9 mouse cellular contexts compared by ENCODE assay signal in the genomic region with DNA sequence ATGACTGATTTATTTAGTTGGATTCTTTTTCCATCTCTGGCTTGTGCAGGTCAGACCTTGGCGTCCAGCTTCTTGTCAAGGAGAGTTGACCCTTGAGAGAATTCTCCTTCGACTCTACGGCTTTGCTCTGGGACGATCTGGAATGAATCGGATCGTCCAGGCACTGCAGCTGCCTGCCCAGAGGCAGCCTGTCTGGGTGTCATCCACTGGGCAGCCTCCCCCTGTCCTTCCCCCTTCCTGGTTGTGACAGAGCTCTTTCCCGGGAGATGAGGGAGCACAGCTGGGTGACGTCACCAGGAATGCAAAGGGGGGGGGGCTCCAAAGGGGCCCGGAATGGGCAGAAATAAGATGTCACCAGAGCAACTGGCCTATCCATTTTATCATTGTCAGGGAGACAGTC.
DNase-seq lines count a peak whose midpoint lies in the region; ATAC-seq lines count a peak whose summit lies in the region.
"Had no signal": no experiment of that assay in that cellular context is flagged by ENCODE, and none has a peak within 500 bp of the region (broad histone marks: within the 10 kb centered on the region; RNA-seq: fewer than 3 reads in every experiment).

No protein-coding gene starts in this region.

- ATAC-seq in forebrain, embryonic 15.5 days (replicated peaks), result no peak
- ATAC-seq in hindbrain, embryonic 14.5 days (ENCODE audit: low FRiP score), result no peak
- no peak for ATAC-seq in neural tube, embryonic 12.5 days (ENCODE audit: low FRiP score, low read depth)

- no peaks in the 10 kb centered on the region for H3K9me3 ChIP-seq in forebrain, embryonic 10.5 days
- no peaks in the 10 kb centered on the region for H3K9me3 ChIP-seq in forebrain, embryonic 15.5 days
- no peaks in the 10 kb centered on the region for H3K9me3 ChIP-seq in hindbrain, embryonic 14.5 days (ENCODE audit: control insufficient read depth, low read length)
- H3K9me3 ChIP-seq in neural tube, embryonic 12.5 days, result no peaks in the 10 kb centered on the region

- WGBS in forebrain, embryonic 10.5 days, result 14% methylated on average over 9 of the region's 9 CpGs
- WGBS in forebrain, embryonic 15.5 days, result 20% methylated on average over 9 of the region's 9 CpGs
- 13% methylated on average over 9 of the region's 9 CpGs for WGBS in hindbrain, embryonic 14.5 days
- WGBS in neural tube, embryonic 12.5 days, result 18% methylated on average over 9 of the region's 9 CpGs

- no peak overlapping the region for H3K9ac ChIP-seq in forebrain, embryonic 15.5 days (replicated peaks)
- no peak overlapping the region for H3K9ac ChIP-seq in hindbrain, embryonic 14.5 days
- no peak overlapping the region for H3K9ac ChIP-seq in neural tube, embryonic 12.5 days

- H3K4me3 ChIP-seq in forebrain, embryonic 10.5 days, result 0 out of 2 replicates have a peak overlapping the region, but pooled peaks have one; percentile 12
- H3K4me3 ChIP-seq in forebrain, embryonic 15.5 days, result no peak overlapping the region
- no peak overlapping the region for H3K4me3 ChIP-seq in hindbrain, embryonic 14.5 days (replicated peaks; ENCODE audit: low read length)
- H3K4me3 ChIP-seq in neural tube, embryonic 12.5 days, result no peak overlapping the region

- no peak overlapping the region; the same call in 1 of the 2 replicates for H3K27ac ChIP-seq in forebrain, embryonic 10.5 days
- H3K27ac ChIP-seq in forebrain, embryonic 15.5 days (replicated peaks), result no peak overlapping the region
- no peak overlapping the region for H3K27ac ChIP-seq in hindbrain, embryonic 14.5 days
- H3K27ac ChIP-seq in neural tube, embryonic 12.5 days, result no peak overlapping the region

- no peaks in the 10 kb centered on the region for H3K27me3 ChIP-seq in forebrain, embryonic 10.5 days (ENCODE audit: poor library complexity, severe bottlenecking)
- no peaks in the 10 kb centered on the region for H3K27me3 ChIP-seq in forebrain, embryonic 15.5 days
- H3K27me3 ChIP-seq in hindbrain, embryonic 14.5 days (ENCODE audit: control insufficient read depth, insufficient read depth, low read length), result no peaks in the 10 kb centered on the region
- no peaks in the 10 kb centered on the region for H3K27me3 ChIP-seq in neural tube, embryonic 12.5 days (replicated peaks)

- no peaks in the 10 kb centered on the region for H3K36me3 ChIP-seq in forebrain, embryonic 10.5 days (replicated peaks)
- no peaks in the 10 kb centered on the region for H3K36me3 ChIP-seq in forebrain, embryonic 15.5 days
- H3K36me3 ChIP-seq in hindbrain, embryonic 14.5 days (replicated peaks; ENCODE audit: control insufficient read depth, insufficient read depth), result no peaks in the 10 kb centered on the region
- H3K36me3 ChIP-seq in neural tube, embryonic 12.5 days, result no peaks in the 10 kb centered on the region

- peaks cover 16% of the 10 kb centered on the region for H3K4me1 ChIP-seq in forebrain, embryonic 10.5 days
- 0 out of 2 replicates have a peak, but pooled peaks cover 5% of the 10 kb centered on the region for H3K4me1 ChIP-seq in forebrain, embryonic 15.5 days
- H3K4me1 ChIP-seq in hindbrain, embryonic 14.5 days (replicated peaks; ENCODE audit: control insufficient read depth, insufficient read depth, low read length), result no peaks in the 10 kb centered on the region
- no peaks in the 10 kb centered on the region for H3K4me1 ChIP-seq in neural tube, embryonic 12.5 days

- H3K4me2 ChIP-seq in forebrain, embryonic 15.5 days (replicated peaks), result no peak overlapping the region
- 0 out of 2 replicates have a peak overlapping the region, but pooled peaks have one; percentile 2 for H3K4me2 ChIP-seq in hindbrain, embryonic 14.5 days (replicated peaks)
- peak overlapping the region; percentile 24 for H3K4me2 ChIP-seq in neural tube, embryonic 12.5 days (replicated peaks)

- DNase-seq in forebrain, embryonic 10.5 days (ENCODE audit: extremely low spot score, low spot score), result no peak
- DNase-seq in kidney, postnatal 10 days, result peak; percentile 55
- DNase-seq in kidney, postnatal 25 days, result no peak
- no peak for DNase-seq in hindbrain, embryonic 14.5 days (ENCODE audit: low spot score)
- no peak for DNase-seq in cerebellum, adult 11-12 months
- no peak for DNase-seq in cerebellum, adult 9-11 months
- DNase-seq: B cell, adult 2 months had no signal
